16 mouse cellular contexts compared by ENCODE assay signal in the genomic region with DNA sequence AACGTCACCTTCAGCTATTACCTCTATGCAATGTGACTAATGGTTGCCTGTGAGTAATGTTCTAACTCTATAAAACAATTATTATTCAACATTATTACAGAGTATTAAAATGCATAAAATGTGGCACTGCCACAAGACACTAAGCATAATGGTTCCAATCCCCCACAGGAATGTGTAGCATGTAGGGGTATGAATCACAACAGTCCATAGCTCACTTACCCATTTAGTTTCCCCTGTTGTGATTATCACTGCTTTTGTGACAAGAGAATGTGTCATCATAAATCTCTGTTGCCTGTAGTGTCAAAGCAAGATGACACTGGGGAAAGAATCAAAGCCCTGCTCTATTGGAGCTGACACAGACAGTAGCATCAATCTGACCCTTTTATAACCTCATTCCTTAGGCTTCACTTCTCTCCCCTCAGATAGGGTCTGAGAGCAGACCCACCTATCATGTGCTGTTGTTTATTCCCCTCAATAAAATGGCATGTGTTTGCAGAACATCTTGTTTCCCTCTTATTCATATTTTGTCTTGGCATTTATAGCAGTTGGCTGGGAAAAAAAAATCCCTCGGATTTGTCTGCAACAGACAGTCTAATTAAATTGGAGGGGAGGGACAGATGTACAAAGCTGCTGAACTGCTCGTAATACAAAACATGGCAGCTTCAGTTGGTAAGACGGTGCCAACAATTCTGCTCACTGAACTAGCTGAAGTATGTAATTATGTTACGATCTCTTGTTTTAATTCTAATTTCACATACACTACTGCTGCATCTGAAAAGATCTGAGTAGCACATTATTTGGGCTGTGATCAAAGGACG.
A peak's percentile ranks its signal among the peaks of the same experiment; 100 is the strongest.
DNase-seq lines count a peak whose midpoint lies in the region; ATAC-seq and TF ChIP-seq lines count a peak whose summit lies in the region.
"Had no signal": no experiment of that assay in that cellular context is flagged by ENCODE, and none has a peak within 500 bp of the region (broad histone marks: within the 10 kb centered on the region; RNA-seq: fewer than 3 reads in every experiment).

No protein-coding gene starts in this region.

- H3K4me3 ChIP-seq in hindbrain, embryonic 13.5 days = no peak overlapping the region
- no peak overlapping the region for H3K4me3 ChIP-seq in hindbrain, embryonic 11.5 days (ENCODE audit: low read depth, low read length)
- no peak overlapping the region for H3K4me3 ChIP-seq in layer of hippocampus, adult 2 months
- H3K4me3 ChIP-seq in neural tube, embryonic 13.5 days = no peak overlapping the region
- H3K4me3 ChIP-seq: lung, embryonic 15.5 days; megakaryocyte, embryonic 14.5 days had no signal

- H3K4me2 ChIP-seq in hindbrain, embryonic 13.5 days = no peak overlapping the region
- H3K4me2 ChIP-seq in hindbrain, embryonic 11.5 days (replicated peaks; ENCODE audit: low read depth, low read length) = no peak overlapping the region
- no peak overlapping the region for H3K4me2 ChIP-seq in neural tube, embryonic 13.5 days
- H3K4me2 ChIP-seq: lung, embryonic 15.5 days had no signal

- no peaks in the 10 kb centered on the region for H3K27me3 ChIP-seq in hindbrain, embryonic 13.5 days
- H3K27me3 ChIP-seq in hindbrain, embryonic 11.5 days (ENCODE audit: control insufficient read depth, insufficient read depth, low read length) = no peaks in the 10 kb centered on the region
- no peaks in the 10 kb centered on the region for H3K27me3 ChIP-seq in neural tube, embryonic 13.5 days
- H3K27me3 ChIP-seq: lung, embryonic 15.5 days; megakaryocyte, embryonic 14.5 days had no signal

- no peak for DNase-seq in hindbrain, embryonic 11.5 days (ENCODE audit: low spot score)
- peak; percentile 70 for DNase-seq in brain, embryonic 18.5 days (ENCODE audit: low read depth, low spot score)
- DNase-seq in layer of hippocampus, adult 2 months (ENCODE audit: low spot score in 2 of 2) = peak; percentile 46 to 72
- no peak for DNase-seq in kidney, postnatal 14 days
- DNase-seq in cerebellum, adult 11-12 months = no peak
- DNase-seq in gastrocnemius, postnatal 14 days = no peak
- DNase-seq: adrenal gland, postnatal 36 days; B cell, adult 2 months; cerebellum, adult 11 months; heart, adult 18-20 months; kidney, postnatal 25 days had no signal

- 0 out of 2 replicates have a peak, but pooled peaks cover 6% of the 10 kb centered on the region for H3K4me1 ChIP-seq in hindbrain, embryonic 13.5 days (replicated peaks)
- H3K4me1 ChIP-seq in hindbrain, embryonic 11.5 days (replicated peaks; ENCODE audit: control insufficient read depth, insufficient read depth, low read length) = no peaks in the 10 kb centered on the region
- peaks cover 13% of the 10 kb centered on the region for H3K4me1 ChIP-seq in neural tube, embryonic 13.5 days (replicated peaks)
- H3K4me1 ChIP-seq: lung, embryonic 15.5 days; megakaryocyte, embryonic 14.5 days had no signal

- intact Hi-C loops in gastrocnemius, postnatal 14 days (cut with DNase I; ENCODE audit: low total_unique reads) = no loop called here

- no peak for TF ChIP-seq CTCF in layer of hippocampus, adult 2 months (conservative IDR thresholded peaks at IDR 0.05)

- 0 out of 2 replicates have a peak overlapping the region, but pooled peaks have one; percentile 40 for H3K27ac ChIP-seq in hindbrain, embryonic 13.5 days
- H3K27ac ChIP-seq in hindbrain, embryonic 11.5 days (ENCODE audit: low read depth, low read length) = no peak overlapping the region
- H3K27ac ChIP-seq in layer of hippocampus, adult 2 months = peak overlapping the region; percentile 89
- H3K27ac ChIP-seq in neural tube, embryonic 13.5 days (replicated peaks) = 0 out of 2 replicates have a peak overlapping the region, but pooled peaks have one; percentile 5
- H3K27ac ChIP-seq: lung, embryonic 15.5 days had no signal

- no peak overlapping the region for H3K9ac ChIP-seq in hindbrain, embryonic 13.5 days
- no peak overlapping the region for H3K9ac ChIP-seq in hindbrain, embryonic 11.5 days (ENCODE audit: low read depth, low read length)
- H3K9ac ChIP-seq in neural tube, embryonic 13.5 days = no peak overlapping the region
- H3K9ac ChIP-seq: lung, embryonic 15.5 days had no signal

- WGBS in hindbrain, embryonic 13.5 days = 62% methylated on average over 6 of the region's 6 CpGs
- WGBS in hindbrain, embryonic 11.5 days = 80% methylated on average over 6 of the region's 6 CpGs
- 54% methylated on average over 6 of the region's 6 CpGs for WGBS in neural tube, embryonic 13.5 days

- ATAC-seq in hindbrain, embryonic 13.5 days (ENCODE audit: low FRiP score) = 0 out of 2 replicates have a peak, but pooled peaks have one; percentile 36
- ATAC-seq in hindbrain, embryonic 11.5 days (ENCODE audit: low FRiP score) = no peak
- peak; percentile 72 for ATAC-seq in neural tube, embryonic 13.5 days (ENCODE audit: low read depth)
- ATAC-seq: intestine, embryonic 16.5 days had no signal

- H3K9me3 ChIP-seq in hindbrain, embryonic 13.5 days = no peaks in the 10 kb centered on the region
- no peaks in the 10 kb centered on the region for H3K9me3 ChIP-seq in hindbrain, embryonic 11.5 days (ENCODE audit: control insufficient read depth, low read length)
- no peaks in the 10 kb centered on the region for H3K9me3 ChIP-seq in neural tube, embryonic 13.5 days
- H3K9me3 ChIP-seq: lung, embryonic 15.5 days; megakaryocyte, embryonic 14.5 days had no signal

- no peaks in the 10 kb centered on the region for H3K36me3 ChIP-seq in hindbrain, embryonic 13.5 days
- H3K36me3 ChIP-seq in hindbrain, embryonic 11.5 days (ENCODE audit: control insufficient read depth, insufficient read depth, low read length) = no peaks in the 10 kb centered on the region
- no peaks in the 10 kb centered on the region for H3K36me3 ChIP-seq in neural tube, embryonic 13.5 days
- H3K36me3 ChIP-seq: lung, embryonic 15.5 days had no signal

Comparison
In these comparisons a context has a peak if more than half of its experiments do, and no peak if none do; other contexts are left out.
1. DNase-seq: peak in brain, embryonic 18.5 days (single experiment) and layer of hippocampus, adult 2 months (2 of 2); none in hindbrain, embryonic 11.5 days (single experiment), kidney, postnatal 14 days (single experiment), cerebellum, adult 11-12 months (single experiment) and gastrocnemius, postnatal 14 days (single experiment).